Mouse (Mus musculus) stomach, embryonic 15.5 days (tissue): ENCODE results near the gene Tnnt3. TPM values are rescaled to one million over a fixed set of nuclear protein-coding genes. Genes with fewer than 3 reads are reported as not detected.

Experiments used
- ATAC-seq: fragments of 200-750 bp; cut with Nextera tagmentation; 2 replicates; pipeline ENCODE4 v1.8.0; 2017; ENCODE audit warnings: low read depth, moderate number of reproducible peaks, moderate TSS enrichment; ENCODE audit not compliant: insufficient read depth, low FRiP score
- H3K27ac ChIP-seq: fragments of 300-500 bp; sonication (generic); 2 replicates; pipeline ENCODE4 v1.5.1; 2015; ENCODE audit warnings: mild to moderate bottlenecking, inconsistent platforms
- H3K27me3 ChIP-seq: fragments of 300-500 bp; sonication (generic); replicated peaks from 2 replicates; pipeline ENCODE4 v1.6.1; 2015; ENCODE audit warnings: inconsistent platforms
- H3K36me3 ChIP-seq: fragments of 300-500 bp; sonication (generic); 2 replicates; pipeline ENCODE4 v1.6.1; 2015; ENCODE audit warnings: inconsistent platforms
- H3K4me1 ChIP-seq: fragments of 300-500 bp; sonication (generic); 2 replicates; pipeline ENCODE4 v1.6.1; 2015; ENCODE audit warnings: inconsistent platforms
- H3K4me2 ChIP-seq: fragments of 300-500 bp; sonication (generic); 2 replicates; pipeline ENCODE4 v1.6.1; 2015; ENCODE audit warnings: mild to moderate bottlenecking, inconsistent platforms
- H3K4me3 ChIP-seq: fragments of 300-500 bp; sonication (generic); replicated peaks from 2 replicates; pipeline ENCODE4 v1.5.1; 2015; ENCODE audit warnings: inconsistent platforms
- H3K9ac ChIP-seq: fragments of 300-500 bp; sonication (generic); 2 replicates; pipeline ENCODE4 v1.6.1; 2015; ENCODE audit warnings: inconsistent platforms
- H3K9me3 ChIP-seq: fragments of 300-500 bp; sonication (generic); 2 replicates; pipeline ENCODE4 v1.6.1; 2016; ENCODE audit warnings: inconsistent platforms
- WGBS: fragments of 180-500 bp; shearing (Covaris S2); methylation state at CpG from one replicate; pipeline ENCODE4 v1.1.7; 2015; 5-methylcytosine and 5-hydroxymethylcytosine counted together
- polyA plus RNA-seq: library from polyadenylated mRNA; unstranded; fragments of >200 nt; fragmentation: Nextera tagmentation; extraction: Ambion mirVana; gene quantifications from 2 replicates; pipeline ENCODE4 v1.2.1, GENCODE M21; 2015

Tnnt3 gene
- polyA plus RNA-seq, 1 experiment from 2014 or later: 4.6 TPM

DNA sequence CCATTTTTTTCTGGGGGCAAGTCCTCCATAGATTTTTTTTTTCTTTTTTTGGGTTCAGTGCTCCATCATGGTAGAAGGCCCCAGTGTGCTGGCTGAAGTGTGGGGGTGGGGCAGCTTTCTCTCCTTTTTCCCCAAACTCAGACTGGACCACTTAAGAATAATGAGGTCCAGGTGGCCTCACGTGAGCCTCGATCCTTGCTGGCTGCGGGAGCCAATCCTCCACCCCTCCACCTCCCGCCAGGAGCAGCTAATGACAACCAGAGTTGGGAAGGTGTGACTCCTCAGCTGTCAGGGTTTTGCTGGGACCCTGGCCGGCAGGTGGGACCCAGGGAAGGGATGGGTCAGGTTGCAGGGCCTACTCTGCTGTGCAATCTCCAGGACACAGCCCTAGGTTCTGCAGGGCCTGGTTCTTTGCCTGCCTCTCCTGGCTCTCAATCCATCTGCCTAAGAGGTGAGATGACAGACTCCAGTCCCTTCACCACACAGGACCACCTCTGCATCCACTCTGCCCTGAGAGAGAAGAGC, 61.1 kb downstream of the Tnnt3 start:
- no peak overlapping the region for H3K9ac ChIP-seq
- peaks cover 54% of the 10 kb centered on the region for H3K4me1 ChIP-seq
- no peaks in the 10 kb centered on the region for H3K36me3 ChIP-seq
- ATAC-seq: no peak
- peak overlapping the region; percentile 8; the same call in 1 of the 2 replicates for H3K27ac ChIP-seq
- no peak overlapping the region for H3K4me3 ChIP-seq
- H3K9me3 ChIP-seq: no peaks in the 10 kb centered on the region
- H3K27me3 ChIP-seq: no peaks in the 10 kb centered on the region
- H3K4me2 ChIP-seq: no peak overlapping the region
- 49% methylated on average over 5 of the region's 5 CpGs for WGBS

DNA sequence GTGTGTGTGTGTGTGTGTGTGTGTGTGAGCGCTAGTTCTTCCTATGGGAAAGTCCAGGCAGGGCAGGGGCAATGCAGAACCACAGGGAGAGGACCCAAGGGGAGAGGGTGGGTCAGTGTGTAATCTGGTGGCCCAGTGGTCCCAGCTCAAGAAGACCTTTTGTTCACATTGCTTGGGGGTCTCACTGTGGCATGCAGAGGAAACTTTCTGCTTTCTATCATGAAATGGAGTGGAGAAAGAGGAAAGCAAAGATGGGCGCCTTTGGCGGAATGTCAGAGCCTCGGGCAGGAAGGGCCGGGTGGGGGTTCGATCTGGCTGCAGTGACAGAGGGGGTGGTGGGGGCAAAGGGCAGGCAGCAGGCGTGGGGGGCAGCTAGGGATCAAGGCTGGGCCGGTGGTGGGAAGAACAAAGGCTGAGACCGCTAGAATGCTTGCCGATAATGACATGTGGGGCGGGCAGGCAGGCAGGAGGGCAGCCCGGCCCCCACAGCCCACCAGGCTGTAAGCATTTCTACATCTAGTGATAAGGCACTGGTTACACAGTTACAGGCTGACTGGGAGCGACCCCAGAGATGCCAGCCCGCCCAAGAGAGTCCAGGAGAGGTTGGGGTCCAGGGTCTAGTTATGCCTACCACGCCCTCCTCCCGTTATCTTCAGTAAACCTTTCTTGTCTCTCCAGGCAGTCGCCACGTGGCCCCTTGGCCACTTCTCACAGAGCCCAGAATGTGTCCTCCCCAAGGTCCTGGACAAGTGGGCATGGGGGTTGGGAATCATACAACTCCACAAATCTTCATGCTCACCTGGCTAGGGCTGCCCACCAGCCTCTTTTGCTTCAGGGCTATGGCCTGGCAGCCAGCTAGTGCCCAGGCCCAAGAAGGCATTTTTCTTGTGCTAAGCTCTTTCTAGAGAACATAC, 62.6 kb downstream of the Tnnt3 start:
- Histone ChIP-seq H3K4me2 (no peak overlapping the region), H3K4me1 (peaks cover 61% of the 10 kb centered on the region), H3K9me3 (no peaks in the 10 kb centered on the region), H3K36me3 (no peaks in the 10 kb centered on the region), H3K27me3 (no peaks in the 10 kb centered on the region), H3K9ac (no peak overlapping the region), H3K27ac (peak overlapping the region; percentile 70), H3K4me3 (no peak overlapping the region)
- peak; percentile 86 for ATAC-seq
- 33% methylated on average over 18 of the region's 18 CpGs for WGBS

DNA sequence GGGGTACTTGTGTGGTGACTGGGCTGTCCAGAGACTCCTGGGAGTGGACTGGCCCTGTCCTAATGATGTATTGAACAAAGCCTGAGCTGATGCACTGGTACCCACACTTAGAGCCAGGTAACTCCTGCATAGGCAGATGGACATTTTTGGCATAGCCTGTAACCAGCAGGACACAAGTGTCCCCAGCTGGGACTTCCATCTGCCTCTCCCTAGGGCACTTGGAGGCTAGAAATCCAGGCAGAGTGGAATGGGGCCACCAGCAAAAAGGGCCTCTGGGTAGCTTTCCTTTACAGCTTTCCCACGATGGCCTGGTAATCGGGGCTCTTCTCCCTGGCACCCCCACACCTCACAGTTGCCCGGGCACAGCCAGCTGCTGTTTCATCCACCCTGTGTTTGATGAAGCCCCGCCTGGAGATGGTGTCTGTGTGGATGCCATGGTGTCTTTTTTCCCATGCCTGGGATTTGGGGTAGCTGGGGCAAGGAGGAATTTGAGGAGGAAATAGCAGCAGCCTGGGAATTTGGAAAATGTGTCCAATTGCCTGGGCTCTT, 63.3 kb downstream of the Tnnt3 start:
- H3K9me3 ChIP-seq: no peaks in the 10 kb centered on the region
- H3K4me3 ChIP-seq: no peak overlapping the region
- H3K36me3 ChIP-seq: no peaks in the 10 kb centered on the region
- H3K9ac ChIP-seq: no peak overlapping the region
- H3K4me2 ChIP-seq: no peak overlapping the region
- no peaks in the 10 kb centered on the region for H3K27me3 ChIP-seq
- 50% methylated on average over 4 of the region's 4 CpGs for WGBS
- H3K4me1 ChIP-seq: peaks cover 61% of the 10 kb centered on the region
- no peak for ATAC-seq
- peak overlapping the region; percentile 70 for H3K27ac ChIP-seq

DNA sequence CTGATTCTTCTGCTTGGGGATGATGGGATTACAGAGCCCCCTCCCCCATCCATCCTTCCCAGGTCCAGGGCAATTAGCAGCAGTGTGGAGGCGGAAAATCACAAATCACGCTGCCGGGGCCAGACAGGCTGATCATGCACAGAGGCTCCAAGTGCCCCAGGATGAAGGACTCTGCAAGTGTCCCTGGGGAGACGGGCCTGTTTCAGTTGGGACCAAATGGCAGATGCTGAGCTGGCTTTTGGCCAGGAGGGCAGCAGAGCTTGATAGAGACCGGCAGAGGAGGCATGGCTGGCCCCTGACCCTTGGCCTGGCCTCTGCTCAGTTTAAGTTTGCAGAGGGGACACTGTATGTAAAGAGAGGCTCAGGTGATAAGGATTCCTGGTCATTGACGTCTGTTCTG, 64.5 kb downstream of the Tnnt3 start:
- H3K27ac ChIP-seq: 0 out of 2 replicates have a peak overlapping the region, but pooled peaks have one; percentile 70
- no peaks in the 10 kb centered on the region for H3K36me3 ChIP-seq
- no peaks in the 10 kb centered on the region for H3K27me3 ChIP-seq
- H3K4me3 ChIP-seq: no peak overlapping the region
- no peak for ATAC-seq
- peaks cover 52% of the 10 kb centered on the region for H3K4me1 ChIP-seq
- WGBS: 32% methylated on average over 6 of the region's 6 CpGs
- no peaks in the 10 kb centered on the region for H3K9me3 ChIP-seq
- H3K9ac ChIP-seq: no peak overlapping the region
- no peak overlapping the region for H3K4me2 ChIP-seq

DNA sequence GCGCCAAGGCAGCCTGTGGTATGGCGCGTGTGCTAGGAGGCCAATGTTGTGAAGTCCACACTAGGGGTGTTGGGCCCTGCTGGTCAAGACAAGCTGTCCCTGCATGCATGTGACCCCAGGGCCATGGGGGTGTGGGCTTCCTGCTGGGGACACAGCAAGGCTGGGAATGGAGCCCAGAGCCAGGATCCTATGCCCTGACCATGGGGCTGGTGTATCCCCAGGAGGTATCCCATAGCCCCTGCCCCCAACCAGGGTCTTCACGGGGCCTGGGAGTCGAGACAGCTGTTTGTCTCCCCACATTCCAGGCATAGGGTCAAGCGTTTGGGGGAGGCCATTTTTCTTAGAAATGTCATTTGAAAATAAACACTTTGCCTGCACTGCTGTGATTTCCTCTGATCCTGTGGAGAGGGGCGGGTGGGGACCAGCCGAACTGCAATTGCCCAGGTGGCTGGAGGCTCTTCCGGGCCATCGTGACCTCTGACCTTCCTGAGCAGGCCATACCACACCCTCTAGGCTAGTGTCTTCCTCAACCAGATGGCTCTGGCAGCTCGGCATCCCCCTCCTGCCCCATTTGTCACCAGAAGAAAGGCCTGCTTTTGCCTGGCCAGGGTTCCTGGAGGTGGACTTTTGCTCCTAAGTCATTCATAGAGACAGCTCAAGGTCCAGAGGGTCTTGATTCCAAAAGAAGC, 66.5 kb downstream of the Tnnt3 start:
- peak overlapping the region; percentile 5 for H3K27ac ChIP-seq
- no peaks in the 10 kb centered on the region for H3K36me3 ChIP-seq
- 31% methylated on average over 11 of the region's 11 CpGs for WGBS
- no peaks in the 10 kb centered on the region for H3K9me3 ChIP-seq
- H3K4me3 ChIP-seq: no peak overlapping the region
- no peak for ATAC-seq
- H3K27me3 ChIP-seq: no peaks in the 10 kb centered on the region
- no peak overlapping the region for H3K4me2 ChIP-seq
- no peak overlapping the region; the same call in 1 of the 2 replicates for H3K9ac ChIP-seq
- peaks cover 61% of the 10 kb centered on the region for H3K4me1 ChIP-seq

Other genes starting within 250 kb of the Tnnt3 start
- not detected in 2 replicates for gene Gm2431, start 240.5 kb upstream of the Tnnt3 start, polyA plus RNA-seq
- gene Gm4559, start 224.5 kb upstream of the Tnnt3 start, polyA plus RNA-seq: not detected in 2 replicates
- gene Krtap5-1, start 201.7 kb upstream of the Tnnt3 start, polyA plus RNA-seq: not detected in 2 replicates
- gene Krtap5-4, start 195.3 kb upstream of the Tnnt3 start, polyA plus RNA-seq: not detected in 2 replicates
- 1.7 and 2.8 TPM in 2 replicates for gene Ifitm10, start 125.1 kb upstream of the Tnnt3 start, polyA plus RNA-seq
- gene Gm49369, start 116.2 kb upstream of the Tnnt3 start, polyA plus RNA-seq: 0.58 TPM in 1 of 2 replicates, not detected in the other
- gene Ctsd, start 110.8 kb upstream of the Tnnt3 start, polyA plus RNA-seq: 308 and 323 TPM in 2 replicates
- 13.2 and 19.6 TPM in 2 replicates for gene Syt8, start 64.0 kb upstream of the Tnnt3 start, polyA plus RNA-seq
- 10.4 and 13.3 TPM in 2 replicates for gene Tnni2, start 57.0 kb upstream of the Tnnt3 start, polyA plus RNA-seq
- gene Lsp1, start 38.0 kb upstream of the Tnnt3 start, polyA plus RNA-seq: 196 and 211 TPM in 2 replicates
- gene Mrpl23, start 33.9 kb downstream of the Tnnt3 start, polyA plus RNA-seq: 21.9 and 26.2 TPM in 2 replicates
- 964 and 1,001 TPM in 2 replicates for gene Igf2, start 168.0 kb downstream of the Tnnt3 start, polyA plus RNA-seq
- gene Gm49394, start 171.1 kb downstream of the Tnnt3 start, polyA plus RNA-seq: 0.10 and 0.14 TPM in 2 replicates
- 528 and 604 TPM in 2 replicates for gene Ins2, start 244.5 kb downstream of the Tnnt3 start, polyA plus RNA-seq